Mouse (Mus musculus) forelimb bud, embryonic 11.5 days (tissue): Measurements from ENCODE around the gene Gja5.
"Not testable (repeated sequence)": the region's sequence is repeated elsewhere in the genome, so short reads cannot be mapped to it uniquely, and the experiment has no call there.

Experiments
- DNase-seq: peaks from one replicate; pipeline ENCODE4 v3.0.0-alpha.2; 2012; ENCODE audit warnings: low read depth, low spot score

Gene Gja5

GRCm38 (mm10) chr3:97100784-97101641, 196.5 kb downstream of the Gja5 start:
- no peak for DNase-seq

GRCm38 (mm10) chr3:97103946-97104345, 199.5 kb downstream of the Gja5 start:
- DNase-seq: not testable (repeated sequence)

GRCm38 (mm10) chr3:97104696-97105430, 200.4 kb downstream of the Gja5 start:
- DNase-seq: no peak

GRCm38 (mm10) chr3:97117511-97117910, 213.0 kb downstream of the Gja5 start:
- DNase-seq: no peak

GRCm38 (mm10) chr3:97118313-97118712, 213.8 kb downstream of the Gja5 start:
- no peak for DNase-seq

- peak; percentile 30 for DNase-seq
Measured at GRCm38 (mm10) chr3:97124193-97124592, 219.7 kb downstream of the Gja5 start.
